Comparison of ENCODE assay signal across 9 mouse cellular contexts in the genomic region with DNA sequence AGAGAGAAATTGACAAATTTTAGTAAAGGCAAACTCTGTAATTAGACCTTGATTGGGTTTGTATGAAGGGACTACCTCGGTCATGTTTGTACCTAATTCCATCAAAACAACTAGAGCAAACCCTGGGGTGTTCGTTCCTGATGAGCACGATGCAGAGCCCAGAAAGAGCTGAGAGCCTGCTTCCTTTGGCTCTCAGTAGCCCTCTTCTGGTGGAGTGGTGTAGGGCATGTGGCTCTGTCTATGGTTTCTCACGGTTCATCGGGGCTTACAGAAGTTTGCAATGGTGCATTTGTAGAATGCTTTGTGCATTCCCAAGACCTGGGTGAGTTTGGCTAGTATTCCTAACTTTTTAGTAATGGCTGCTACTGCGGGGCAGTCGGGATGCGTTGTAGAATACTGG. TPM values are rescaled to one million over a fixed set of nuclear protein-coding genes. Genes with fewer than 3 reads are reported as not detected.
DNase-seq lines count a peak whose midpoint lies in the region; ATAC-seq and TF ChIP-seq lines count a peak whose summit lies in the region.
"Had no signal": no experiment of that assay in that cellular context is flagged by ENCODE, and none has a peak within 500 bp of the region (broad histone marks: within the 10 kb centered on the region; RNA-seq: fewer than 3 reads in every experiment).

No protein-coding gene starts in this region.

- TF ChIP-seq CTCF in hindbrain, postnatal 0 days (IDR thresholded peaks at IDR 0.05; ENCODE audit: low read depth) = peak; percentile 78
- TF ChIP-seq CTCF in spleen, adult 2 months (IDR thresholded peaks at IDR 0.05; ENCODE audit: extremely low read depth, insufficient read depth, insufficient read length, insufficient replicate concordance) = peak; percentile 21; the same call in 1 of the 2 replicates
- TF ChIP-seq CTCF in cortical plate, adult 2 months (IDR thresholded peaks at IDR 0.05; ENCODE audit: extremely low read depth, insufficient read depth, low read length) = peak; percentile 59

- H3K4me2 ChIP-seq in hindbrain, postnatal 0 days (ENCODE audit: low read depth, low read length) = no peak overlapping the region
- no peak overlapping the region for H3K4me2 ChIP-seq in hindbrain, embryonic 16.5 days (ENCODE audit: low read length)
- H3K4me2 ChIP-seq in heart, embryonic 12.5 days = no peak overlapping the region

- H3K27ac ChIP-seq in hindbrain, postnatal 0 days = no peak overlapping the region
- no peak overlapping the region for H3K27ac ChIP-seq in hindbrain, embryonic 16.5 days (ENCODE audit: low read depth, low read length)
- no peak overlapping the region for H3K27ac ChIP-seq in spleen, adult 2 months (ENCODE audit: insufficient read depth, low read length)
- no peak overlapping the region for H3K27ac ChIP-seq in cortical plate, adult 2 months (ENCODE audit: insufficient read depth, low read length)
- H3K27ac ChIP-seq in heart, embryonic 12.5 days (ENCODE audit: poor library complexity, severe bottlenecking) = no peak overlapping the region
- H3K27ac ChIP-seq in hindbrain, embryonic 10.5 days = no peak overlapping the region

- H3K4me1 ChIP-seq in hindbrain, postnatal 0 days (ENCODE audit: insufficient read depth, low read length) = no peaks in the 10 kb centered on the region
- H3K4me1 ChIP-seq in hindbrain, embryonic 16.5 days (ENCODE audit: control insufficient read depth, insufficient read depth, low read depth, low read length) = no peaks in the 10 kb centered on the region
- H3K4me1 ChIP-seq in spleen, adult 2 months (ENCODE audit: control insufficient read depth, insufficient read depth, insufficient read length) = no peaks in the 10 kb centered on the region
- H3K4me1 ChIP-seq in cortical plate, adult 2 months (ENCODE audit: control insufficient read depth, insufficient read depth, low read length) = no peaks in the 10 kb centered on the region
- no peaks in the 10 kb centered on the region for H3K4me1 ChIP-seq in heart, embryonic 12.5 days (replicated peaks)
- no peaks in the 10 kb centered on the region for H3K4me1 ChIP-seq in hindbrain, embryonic 10.5 days (replicated peaks)

- peak; percentile 53 for DNase-seq in hindbrain, postnatal 0 days (ENCODE audit: low spot score)
- peak in 1 of 2 experiments; percentile 5 for DNase-seq in spleen, adult 2 months (ENCODE audit: low read depth in 1 of 2, low spot score in 2 of 2)
- DNase-seq in spleen, adult 12 weeks (ENCODE audit: low spot score) = no peak
- peak; percentile 17 for DNase-seq in right cerebral cortex, postnatal 25 days
- DNase-seq in hindbrain, embryonic 10.5 days (ENCODE audit: low spot score) = no peak

- H3K36me3 ChIP-seq in hindbrain, postnatal 0 days (ENCODE audit: insufficient read depth, low read length) = peaks cover 55% of the 10 kb centered on the region
- H3K36me3 ChIP-seq in hindbrain, embryonic 16.5 days (ENCODE audit: control insufficient read depth, insufficient read depth, low read length) = peaks cover 49% of the 10 kb centered on the region
- peaks cover 35% of the 10 kb centered on the region for H3K36me3 ChIP-seq in spleen, adult 2 months (ENCODE audit: control insufficient read depth, insufficient read depth, low read length)
- peaks cover 76% of the 10 kb centered on the region for H3K36me3 ChIP-seq in heart, embryonic 12.5 days
- peaks cover 94% of the 10 kb centered on the region for H3K36me3 ChIP-seq in hindbrain, embryonic 10.5 days

- TF ChIP-seq POLR2A in spleen, adult 2 months (IDR thresholded peaks at IDR 0.05; ENCODE audit: low read depth, low read length) = no peak
- TF ChIP-seq POLR2A in cortical plate, adult 2 months (IDR thresholded peaks at IDR 0.05; ENCODE audit: extremely low read depth, insufficient read depth, low read length) = no peak

- H3K9me3 ChIP-seq in hindbrain, postnatal 0 days (ENCODE audit: low read length) = no peaks in the 10 kb centered on the region
- H3K9me3 ChIP-seq in hindbrain, embryonic 16.5 days (ENCODE audit: control insufficient read depth, low read length) = no peaks in the 10 kb centered on the region
- H3K9me3 ChIP-seq in heart, embryonic 12.5 days (replicated peaks) = no peaks in the 10 kb centered on the region
- no peaks in the 10 kb centered on the region for H3K9me3 ChIP-seq in hindbrain, embryonic 10.5 days

- ATAC-seq in hindbrain, postnatal 0 days = no peak
- ATAC-seq in hindbrain, embryonic 16.5 days = no peak
- ATAC-seq in heart, embryonic 12.5 days (ENCODE audit: insufficient number of reproducible peaks, low FRiP score) = no peak

- H3K9ac ChIP-seq in hindbrain, postnatal 0 days (replicated peaks; ENCODE audit: low read length) = no peak overlapping the region
- H3K9ac ChIP-seq in hindbrain, embryonic 16.5 days (ENCODE audit: low read depth, low read length) = no peak overlapping the region
- H3K9ac ChIP-seq in heart, embryonic 12.5 days = no peak overlapping the region

- no peaks in the 10 kb centered on the region for H3K27me3 ChIP-seq in hindbrain, postnatal 0 days (ENCODE audit: insufficient read depth, low read length)
- H3K27me3 ChIP-seq in hindbrain, embryonic 16.5 days (replicated peaks; ENCODE audit: control insufficient read depth, insufficient read depth, low read length) = no peaks in the 10 kb centered on the region
- no peaks in the 10 kb centered on the region for H3K27me3 ChIP-seq in spleen, adult 2 months (ENCODE audit: control insufficient read depth, insufficient read depth, low read length)
- H3K27me3 ChIP-seq in heart, embryonic 12.5 days (replicated peaks) = no peaks in the 10 kb centered on the region
- no peaks in the 10 kb centered on the region for H3K27me3 ChIP-seq in hindbrain, embryonic 10.5 days (ENCODE audit: insufficient read depth, poor library complexity, severe bottlenecking)

- WGBS in hindbrain, postnatal 0 days = 66% methylated on average over 8 of the region's 8 CpGs
- WGBS in hindbrain, embryonic 16.5 days = 73% methylated on average over 8 of the region's 8 CpGs
- WGBS in spleen, adult 2 months = 55% methylated on average over 8 of the region's 8 CpGs
- 70% methylated on average over 8 of the region's 8 CpGs for WGBS in heart, embryonic 12.5 days
- WGBS in hindbrain, embryonic 10.5 days = 80% methylated on average over 8 of the region's 8 CpGs

- no peak overlapping the region for H3K4me3 ChIP-seq in hindbrain, postnatal 0 days (ENCODE audit: low read length)
- no peak overlapping the region for H3K4me3 ChIP-seq in hindbrain, embryonic 16.5 days (ENCODE audit: low read length)
- H3K4me3 ChIP-seq in spleen, adult 2 months (ENCODE audit: extremely low read depth, insufficient read depth, insufficient read length) = no peak overlapping the region
- no peak overlapping the region for H3K4me3 ChIP-seq in cortical plate, adult 2 months (ENCODE audit: insufficient read depth, low read length)
- H3K4me3 ChIP-seq in heart, embryonic 12.5 days = no peak overlapping the region
- H3K4me3 ChIP-seq in hindbrain, embryonic 10.5 days = no peak overlapping the region

RNA-seq across cellular contexts. Expression of a gene that starts 8.5 kb away (rescaled TPM):
- total RNA-seq in hindbrain, postnatal 0 days (2014; rRNA removed) = 54.1 and 59.4 TPM in 2 replicates
- polyA plus RNA-seq in hindbrain, postnatal 0 days (2015; fragmentation: Nextera tagmentation; extraction: Ambion mirVana) = 102 and 106 TPM in 2 replicates
- 93.9 and 98.9 TPM in 2 replicates for polyA plus RNA-seq in hindbrain, embryonic 16.5 days (2015; fragmentation: Nextera tagmentation; extraction: Ambion mirVana)
- polyA plus RNA-seq in spleen, adult 2 months (2012; rRNA removed) = 10.0 and 10.6 TPM in 2 replicates
- 60.9 and 61.2 TPM in 2 replicates for polyA plus RNA-seq in cortical plate, adult 2 months (2012; rRNA removed)
- polyA plus RNA-seq in heart, embryonic 12.5 days (2016; fragmentation: Nextera tagmentation; extraction: Ambion mirVana) = 91.4 and 95.0 TPM in 2 replicates
- 136 and 150 TPM in 2 replicates for polyA plus RNA-seq in hindbrain, embryonic 10.5 days (2016; fragmentation: Nextera tagmentation; extraction: Ambion mirVana)

RNA-seq across cellular contexts. Expression of a gene that starts 19.5 kb away (rescaled TPM):
- total RNA-seq in hindbrain, postnatal 0 days (2014; rRNA removed) = not detected in 2 replicates
- polyA plus RNA-seq in hindbrain, postnatal 0 days (2015; fragmentation: Nextera tagmentation; extraction: Ambion mirVana) = 0.18 TPM in 1 of 2 replicates, not detected in the other
- polyA plus RNA-seq in hindbrain, embryonic 16.5 days (2015; fragmentation: Nextera tagmentation; extraction: Ambion mirVana) = not detected in 2 replicates
- polyA plus RNA-seq in spleen, adult 2 months (2012; rRNA removed) = not detected in 2 replicates
- not detected in 2 replicates for polyA plus RNA-seq in cortical plate, adult 2 months (2012; rRNA removed)
- not detected in 2 replicates for polyA plus RNA-seq in heart, embryonic 12.5 days (2016; fragmentation: Nextera tagmentation; extraction: Ambion mirVana)
- polyA plus RNA-seq in hindbrain, embryonic 10.5 days (2016; fragmentation: Nextera tagmentation; extraction: Ambion mirVana) = not detected in 2 replicates
- polyA plus RNA-seq: stomach, embryonic 16.5 days had no signal

RNA-seq across cellular contexts. Expression of a gene that starts 20.1 kb away (rescaled TPM):
- total RNA-seq in hindbrain, postnatal 0 days (2014; rRNA removed) = not detected in 2 replicates
- 0.21 and 0.26 TPM in 2 replicates for polyA plus RNA-seq in hindbrain, postnatal 0 days (2015; fragmentation: Nextera tagmentation; extraction: Ambion mirVana)
- polyA plus RNA-seq in hindbrain, embryonic 16.5 days (2015; fragmentation: Nextera tagmentation; extraction: Ambion mirVana) = 0.12 and 0.24 TPM in 2 replicates
- polyA plus RNA-seq in spleen, adult 2 months (2012; rRNA removed) = 0.30 and 0.40 TPM in 2 replicates
- 0.27 and 0.40 TPM in 2 replicates for polyA plus RNA-seq in cortical plate, adult 2 months (2012; rRNA removed)
- polyA plus RNA-seq in heart, embryonic 12.5 days (2016; fragmentation: Nextera tagmentation; extraction: Ambion mirVana) = not detected in 2 replicates
- 0.20 TPM in 1 of 2 replicates, not detected in the other for polyA plus RNA-seq in hindbrain, embryonic 10.5 days (2016; fragmentation: Nextera tagmentation; extraction: Ambion mirVana)

Comparison
In these comparisons a context has a peak if more than half of its experiments do, and no peak if none do; other contexts are left out.
1. DNase-seq: peak in hindbrain, postnatal 0 days (single experiment) and right cerebral cortex, postnatal 25 days (single experiment); none in spleen, adult 12 weeks (single experiment) and hindbrain, embryonic 10.5 days (single experiment).
2. CTCF ChIP-seq: peak in every context shown above with its lines; median percentile 78 in hindbrain, postnatal 0 days; 59 in cortical plate, adult 2 months; 21 in spleen, adult 2 months.